Mouse (Mus musculus) hindbrain, embryonic 11.5 days (tissue): Measurements from ENCODE around the gene Cbs. TPM values are rescaled to one million over a fixed set of nuclear protein-coding genes. Genes with fewer than 3 reads are reported as not detected.

Source experiments
- ATAC-seq: fragments of 200-750 bp; cut with Nextera tagmentation; 2 replicates; pipeline ENCODE4 v1.8.0; 2017; ENCODE audit warnings: mild to moderate bottlenecking, moderate TSS enrichment, moderate library complexity; ENCODE audit not compliant: low FRiP score
- DNase-seq: peaks from one replicate; pipeline ENCODE4 v3.0.0-alpha.2; 2015; ENCODE audit warnings: low spot score
- H3K27ac ChIP-seq: fragments of 300-500 bp; sonication (generic); 2 replicates; pipeline ENCODE4 v1.5.1; 2014; ENCODE audit warnings: mild to moderate bottlenecking, low read depth, low read length
- H3K27me3 ChIP-seq: fragments of 300-500 bp; sonication (generic); 2 replicates; pipeline ENCODE4 v1.6.1; 2014; ENCODE audit warnings: mild to moderate bottlenecking, low read length, moderate library complexity, mixed read lengths; ENCODE audit not compliant: control insufficient read depth, insufficient read depth
- H3K36me3 ChIP-seq: fragments of 300-500 bp; sonication (generic); 2 replicates; pipeline ENCODE4 v1.6.1; 2014; ENCODE audit warnings: mild to moderate bottlenecking, low read length, moderate library complexity, mixed read lengths; ENCODE audit not compliant: control insufficient read depth, insufficient read depth
- H3K4me1 ChIP-seq: fragments of 300-500 bp; sonication (generic); replicated peaks from 2 replicates; pipeline ENCODE4 v1.6.1; 2014; ENCODE audit warnings: low read length, mixed read lengths; ENCODE audit not compliant: control insufficient read depth, insufficient read depth
- H3K4me2 ChIP-seq: fragments of 300-500 bp; sonication (generic); replicated peaks from 2 replicates; pipeline ENCODE4 v1.6.1; 2014; ENCODE audit warnings: mild to moderate bottlenecking, low read depth, low read length
- H3K4me3 ChIP-seq: fragments of 300-500 bp; sonication (generic); 2 replicates; pipeline ENCODE4 v1.5.1; 2014; ENCODE audit warnings: low read depth, low read length
- H3K9ac ChIP-seq: fragments of 300-500 bp; sonication (generic); 2 replicates; pipeline ENCODE4 v1.6.1; 2014; ENCODE audit warnings: low read depth, low read length
- H3K9me3 ChIP-seq: fragments of 300-500 bp; sonication (generic); 2 replicates; pipeline ENCODE4 v1.6.1; 2016; ENCODE audit warnings: low read length; ENCODE audit not compliant: control insufficient read depth
- WGBS: fragments of 180-500 bp; shearing (Covaris S2); extraction: QIAGEN DNeasy Blood & Tissue Kit; methylation state at CpG from one replicate; pipeline ENCODE4 v1.1.7; 2014; 5-methylcytosine and 5-hydroxymethylcytosine counted together
- polyA plus RNA-seq: library from polyadenylated mRNA; unstranded; fragments of >200 nt; fragmentation: Nextera tagmentation; extraction: Ambion mirVana; gene quantifications from 2 replicates; pipeline ENCODE4 v1.2.1, GENCODE M21; 2014

Cbs gene
- polyA plus RNA-seq: 0.74 and 2.6 TPM in 2 replicates

- Histone ChIP-seq H3K36me3 (no peaks in the 10 kb centered on the region), H3K27me3 (peaks cover 15% of the 10 kb centered on the region), H3K4me1 (peaks cover 5% of the 10 kb centered on the region), H3K27ac (no peak within 1 kb of the TSS), H3K9me3 (no peaks in the 10 kb centered on the region), H3K4me3 (peak within 1 kb of the TSS; percentile 46), H3K4me2 (peak within 1 kb of the TSS; percentile 95), H3K9ac (peak within 1 kb of the TSS; percentile 49; the same call in 1 of the 2 replicates)
- ATAC-seq (peak; percentile 77), DNase-seq (peak; percentile 68)
- WGBS: 1% methylated on average over 58 of the region's 61 CpGs
These were observed at the start of gene Cbs for GRCm38 (mm10) chr17:31636942-31637811. Gene Cbs, minus strand, starts transcription at chr17:31637238.

- Histone ChIP-seq H3K36me3 (no peaks in the 10 kb centered on the region), H3K27ac (no peak overlapping the region; the same call in 1 of the 2 replicates), H3K9ac (peak overlapping the region; percentile 31; the same call in 1 of the 2 replicates), H3K4me3 (no peak overlapping the region), H3K27me3 (no peaks in the 10 kb centered on the region), H3K9me3 (no peaks in the 10 kb centered on the region), H3K4me1 (no peaks in the 10 kb centered on the region), H3K4me2 (no peak overlapping the region)
- DNase-seq (no peak), ATAC-seq (no peak)
- 44% methylated on average over 3 of the region's 3 CpGs for whole genome bisulfite sequencing
These were observed 49.2 kb upstream of the Cbs start for GRCm38 (mm10) chr17:31686225-31686564.

GRCm38 (mm10) chr17:31685514-31686224, 48.6 kb upstream of the Cbs start:
- 19% methylated on average over 17 of the region's 17 CpGs for WGBS
- Histone ChIP-seq H3K4me1 (no peaks in the 10 kb centered on the region), H3K9ac (peak overlapping the region; percentile 31; the same call in 1 of the 2 replicates), H3K27ac (no peak overlapping the region; the same call in 1 of the 2 replicates), H3K36me3 (no peaks in the 10 kb centered on the region), H3K4me2 (no peak overlapping the region), H3K27me3 (no peaks in the 10 kb centered on the region), H3K4me3 (no peak overlapping the region), H3K9me3 (no peaks in the 10 kb centered on the region)
- peak; percentile 91 for DNase-seq
- ATAC-seq: peak; percentile 61

GRCm38 (mm10) chr17:31680450-31680849, 43.4 kb upstream of the Cbs start:
- no peak overlapping the region for H3K4me2 ChIP-seq
- no peak overlapping the region for H3K4me3 ChIP-seq
- WGBS: 78% methylated on average over 2 of the region's 2 CpGs
- DNase-seq (no peak), ATAC-seq (no peak)
- no peak overlapping the region for H3K9ac ChIP-seq
- no peaks in the 10 kb centered on the region for H3K4me1 ChIP-seq
- no peaks in the 10 kb centered on the region for H3K36me3 ChIP-seq
- H3K9me3 ChIP-seq: no peaks in the 10 kb centered on the region
- no peaks in the 10 kb centered on the region for H3K27me3 ChIP-seq
- no peak overlapping the region for H3K27ac ChIP-seq

- WGBS: 80% methylated on average over 8 of the region's 8 CpGs
- Histone ChIP-seq H3K9me3 (no peaks in the 10 kb centered on the region), H3K4me1 (no peaks in the 10 kb centered on the region), H3K4me2 (no peak within 1 kb of the TSS), H3K4me3 (no peak within 1 kb of the TSS), H3K9ac (no peak within 1 kb of the TSS), H3K36me3 (no peaks in the 10 kb centered on the region), H3K27ac (no peak within 1 kb of the TSS), H3K27me3 (no peaks in the 10 kb centered on the region)
- DNase-seq (no peak), ATAC-seq (no peak)
These were observed 40.5 kb upstream of the Cbs start, which contains the start of gene Cryaa for GRCm38 (mm10) chr17:31677507-31677906. Gene Cryaa, plus strand, starts transcription at chr17:31677807.

- Histone ChIP-seq H3K27me3 (no peaks in the 10 kb centered on the region), H3K4me2 (no peak overlapping the region), H3K4me3 (no peak overlapping the region), H3K27ac (no peak overlapping the region), H3K4me1 (0 out of 2 replicates have a peak, but pooled peaks cover 3% of the 10 kb centered on the region), H3K36me3 (no peaks in the 10 kb centered on the region), H3K9ac (no peak overlapping the region), H3K9me3 (no peaks in the 10 kb centered on the region)
- no peak for ATAC-seq
- no peak for DNase-seq
- 71% methylated on average over 1 of the region's 1 CpGs for WGBS
These were observed 37.4 kb upstream of the Cbs start for GRCm38 (mm10) chr17:31674426-31674825.

GRCm38 (mm10) chr17:31672279-31672678, 35.2 kb upstream of the Cbs start:
- no peak for ATAC-seq
- WGBS: 93% methylated on average over 12 of the region's 12 CpGs
- H3K4me2 ChIP-seq: no peak overlapping the region
- 0 out of 2 replicates have a peak, but pooled peaks cover 3% of the 10 kb centered on the region for H3K4me1 ChIP-seq
- H3K9ac ChIP-seq: no peak overlapping the region
- H3K36me3 ChIP-seq: no peaks in the 10 kb centered on the region
- H3K9me3 ChIP-seq: no peaks in the 10 kb centered on the region
- no peak overlapping the region for H3K4me3 ChIP-seq
- DNase-seq: no peak
- no peaks in the 10 kb centered on the region for H3K27me3 ChIP-seq
- H3K27ac ChIP-seq: no peak overlapping the region

- no peak for DNase-seq
- Histone ChIP-seq H3K9me3 (no peaks in the 10 kb centered on the region), H3K4me1 (0 out of 2 replicates have a peak, but pooled peaks cover 3% of the 10 kb centered on the region), H3K27me3 (no peaks in the 10 kb centered on the region), H3K9ac (no peak overlapping the region), H3K4me3 (no peak overlapping the region), H3K27ac (no peak overlapping the region), H3K4me2 (no peak overlapping the region), H3K36me3 (no peaks in the 10 kb centered on the region)
- ATAC-seq: no peak
- WGBS: 65% methylated on average over 8 of the region's 8 CpGs
These were observed 34.7 kb upstream of the Cbs start for GRCm38 (mm10) chr17:31671698-31672097.
